In genomic region chr14:58253369-58253968, GRCm38 (mm10) we compare ENCODE assay signal across 8 mouse cellular contexts.
A peak's percentile ranks its signal among the peaks of the same experiment; 100 is the strongest.
DNase-seq lines count a peak whose midpoint lies in the region; ATAC-seq lines count a peak whose summit lies in the region.

No protein-coding gene starts in this region.

- intact Hi-C loops in heart, postnatal 36 days (cut with DNase I), result no loop called here

- WGBS in liver, embryonic 15.5 days (ENCODE audit: insufficient replicate concordance), result 55% methylated on average over 3 of the region's 3 CpGs
- 59% methylated on average over 3 of the region's 3 CpGs for WGBS in neural tube, embryonic 15.5 days

- no peaks in the 10 kb centered on the region for H3K9me3 ChIP-seq in liver, embryonic 15.5 days (replicated peaks)
- H3K9me3 ChIP-seq in neural tube, embryonic 15.5 days (replicated peaks), result no peaks in the 10 kb centered on the region

- H3K27me3 ChIP-seq in liver, embryonic 15.5 days, result no peaks in the 10 kb centered on the region
- H3K27me3 ChIP-seq in neural tube, embryonic 15.5 days (replicated peaks), result no peaks in the 10 kb centered on the region

- no peaks in the 10 kb centered on the region for H3K36me3 ChIP-seq in liver, embryonic 15.5 days (replicated peaks)
- H3K36me3 ChIP-seq in neural tube, embryonic 15.5 days, result no peaks in the 10 kb centered on the region

- H3K4me1 ChIP-seq in liver, embryonic 15.5 days (replicated peaks), result no peaks in the 10 kb centered on the region
- H3K4me1 ChIP-seq in neural tube, embryonic 15.5 days, result no peaks in the 10 kb centered on the region

- H3K9ac ChIP-seq in liver, embryonic 15.5 days, result no peak overlapping the region
- no peak overlapping the region for H3K9ac ChIP-seq in neural tube, embryonic 15.5 days (replicated peaks)

- no peak overlapping the region for H3K4me3 ChIP-seq in liver, embryonic 15.5 days (replicated peaks)
- no peak overlapping the region for H3K4me3 ChIP-seq in neural tube, embryonic 15.5 days (replicated peaks)

- H3K4me2 ChIP-seq in liver, embryonic 15.5 days, result no peak overlapping the region
- H3K4me2 ChIP-seq in neural tube, embryonic 15.5 days, result no peak overlapping the region

- DNase-seq in cerebellum, adult 8-10 months, result no peak
- peak; percentile 15 for DNase-seq in urinary bladder, postnatal 25 days (ENCODE audit: low spot score)
- no peak for DNase-seq in urinary bladder, postnatal 36 days (ENCODE audit: low spot score in 2 of 2)
- peak; percentile 19 to 25 for DNase-seq in heart, postnatal 36 days
- DNase-seq in frontal cortex, postnatal 14 days (ENCODE audit: low spot score in 2 of 2), result no peak

- ATAC-seq in cerebellum, adult (ENCODE audit: insufficient number of reproducible peaks, low FRiP score, low TSS enrichment), result peak; percentile 20; the same call in 1 of the 2 replicates
- ATAC-seq in liver, embryonic 15.5 days (ENCODE audit: insufficient read depth), result peak; percentile 77
- no peak for ATAC-seq in neural tube, embryonic 15.5 days (ENCODE audit: low FRiP score)

- no peak overlapping the region for H3K27ac ChIP-seq in liver, embryonic 15.5 days (replicated peaks)
- H3K27ac ChIP-seq in neural tube, embryonic 15.5 days (replicated peaks), result no peak overlapping the region

Comparison
In these comparisons a context has a peak if more than half of its experiments do, and no peak if none do; other contexts are left out.
1. DNase-seq: peak in urinary bladder, postnatal 25 days (single experiment) and heart, postnatal 36 days (2 of 2); none in cerebellum, adult 8-10 months (single experiment), urinary bladder, postnatal 36 days (0 of 2) and frontal cortex, postnatal 14 days (0 of 2).